Mouse (Mus musculus): ENCODE data around the gene Psmc6.

GRCm38 (mm10) chr14:45378771-45379170 is 49.2 kb downstream of the Psmc6 start:
- TF ChIP-seq GATA1 (IDR thresholded peaks at IDR 0.05; ENCODE audit: borderline replicate concordance, low read length): no peak
- no peak for TF ChIP-seq FLI1 (IDR thresholded peaks at IDR 0.05; ENCODE audit: low read length)
